Mouse (Mus musculus) lung, postnatal 25 days (tissue): Measurements from ENCODE around the gene Usp33.

Experiments
- DNase-seq: peaks from one replicate; pipeline ENCODE4 v3.0.0; 2022; ENCODE audit warnings: low spot score

Gene Usp33

DNA sequence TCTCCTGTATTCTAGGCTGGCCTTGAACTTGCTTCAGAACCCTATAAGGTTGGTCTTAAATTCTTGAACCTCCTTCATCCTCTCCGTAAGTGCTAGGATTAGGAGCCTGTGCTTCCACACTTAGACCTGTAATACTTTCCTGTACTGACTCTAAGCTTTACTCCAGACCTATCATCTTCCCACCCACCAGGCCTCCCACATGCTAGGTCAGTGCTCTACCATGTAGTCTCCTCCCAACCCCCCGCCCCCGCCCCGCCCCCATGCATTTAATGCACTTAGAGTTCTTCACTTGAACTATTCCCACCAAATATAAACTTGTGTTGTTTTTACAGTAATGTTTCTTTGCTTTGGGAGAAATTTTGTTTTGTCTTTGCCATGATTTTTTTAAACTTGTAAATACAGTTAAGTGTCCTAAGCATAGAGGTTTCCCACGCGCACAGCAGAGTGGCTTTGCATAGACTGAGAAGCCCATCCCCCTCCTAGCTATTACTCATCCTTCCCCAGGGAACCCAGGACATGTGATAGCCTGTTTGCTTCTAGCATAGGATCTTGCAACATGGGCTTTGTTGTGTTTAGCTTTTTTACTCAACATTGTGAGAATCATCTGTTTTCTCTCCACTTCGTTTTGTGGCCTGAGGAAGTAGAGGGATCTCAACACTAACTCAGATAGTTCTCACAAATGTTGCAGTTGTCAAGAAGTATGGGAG is 55.8 kb downstream of the Usp33 start:
- DNase-seq = peak; percentile 58

DNA sequence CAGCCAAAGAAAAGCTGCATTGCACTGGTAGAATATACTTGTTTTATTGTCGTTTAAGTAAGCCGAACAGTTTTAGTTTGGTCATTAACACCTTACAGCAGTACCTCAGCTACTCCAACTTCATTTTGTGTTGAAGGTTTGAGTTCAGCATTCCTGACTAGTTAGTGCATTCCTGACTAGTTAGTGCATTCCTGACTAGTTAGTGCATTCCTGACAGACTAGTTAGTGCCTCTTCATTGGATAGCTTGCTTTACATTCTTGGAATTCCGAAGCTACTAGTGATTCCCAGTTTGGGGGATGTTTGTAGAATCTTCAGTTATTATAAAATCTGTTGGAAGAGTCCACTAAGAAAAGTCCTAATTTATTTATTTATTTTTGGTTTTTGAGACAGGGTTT is 56.4 kb downstream of the Usp33 start:
- no peak for DNase-seq

DNA sequence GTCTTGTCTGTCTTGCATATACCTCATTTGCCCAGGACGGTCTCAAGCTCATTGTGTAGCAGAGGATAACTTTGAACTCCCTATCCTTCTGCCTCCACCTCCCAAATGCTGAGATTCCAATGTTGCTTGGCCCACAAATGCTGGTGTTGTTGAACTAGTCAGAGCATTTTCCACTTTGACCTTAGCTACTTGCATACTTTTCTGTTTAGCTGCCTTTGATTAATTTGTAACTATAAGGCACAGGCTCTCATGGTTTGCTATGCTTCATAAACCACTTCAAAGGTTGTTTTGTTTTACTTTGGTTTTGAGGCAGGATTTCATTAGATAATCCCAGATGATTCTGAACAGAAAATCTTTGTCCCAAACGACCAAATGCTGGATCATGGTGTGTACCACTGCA is 57.5 kb downstream of the Usp33 start:
- DNase-seq = no peak

DNA sequence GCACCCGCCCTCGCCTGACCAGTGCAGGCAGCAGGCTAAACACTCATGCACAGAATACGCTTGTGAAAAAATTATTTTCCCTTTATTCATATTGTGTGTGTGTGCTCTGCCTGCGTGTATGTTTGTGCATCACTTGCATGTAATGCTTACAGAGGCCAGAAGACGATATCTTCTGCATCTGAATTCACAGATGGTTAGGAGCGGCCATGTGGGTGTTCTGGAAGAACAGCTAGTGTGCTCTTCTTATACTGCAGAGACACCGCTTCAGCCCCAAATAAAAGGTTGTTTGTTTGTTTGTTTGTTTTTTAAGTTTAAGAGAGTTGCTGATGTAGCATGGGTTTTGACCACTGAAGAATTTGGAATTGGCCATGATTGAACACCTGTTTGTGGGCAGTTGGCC is 59.1 kb downstream of the Usp33 start:
- DNase-seq = no peak

DNA sequence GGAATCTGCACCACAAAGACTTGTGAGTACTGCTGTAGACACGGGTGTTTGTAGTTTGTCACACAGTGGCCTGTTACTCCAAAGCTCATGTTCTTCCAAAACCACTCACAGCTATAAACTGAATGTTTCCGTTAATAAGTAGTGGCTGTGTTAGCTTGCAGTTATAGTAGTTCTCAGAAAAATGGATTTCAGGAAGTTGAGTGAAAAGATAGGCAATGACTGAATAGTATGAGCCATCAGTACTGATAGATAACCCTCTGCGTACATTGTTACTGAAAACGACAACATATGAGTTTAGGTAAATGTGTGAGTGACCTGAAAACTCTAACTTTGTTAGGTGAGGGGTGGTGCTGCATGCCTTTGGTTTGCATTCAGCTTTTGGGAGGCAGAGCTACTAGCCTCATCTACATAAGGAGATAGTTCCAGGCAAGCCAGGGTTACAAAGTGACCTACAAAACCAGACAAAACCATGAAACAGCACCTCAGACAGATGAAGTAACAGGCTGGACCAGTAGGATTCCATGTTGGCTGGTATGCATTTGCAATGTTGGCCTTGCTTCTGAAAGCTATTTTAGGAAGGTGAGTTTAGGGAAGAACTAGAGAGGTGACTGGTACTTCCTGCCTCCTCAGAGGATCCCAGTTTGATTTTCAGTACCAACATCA is 59.8 kb downstream of the Usp33 start:
- no peak for DNase-seq

DNA sequence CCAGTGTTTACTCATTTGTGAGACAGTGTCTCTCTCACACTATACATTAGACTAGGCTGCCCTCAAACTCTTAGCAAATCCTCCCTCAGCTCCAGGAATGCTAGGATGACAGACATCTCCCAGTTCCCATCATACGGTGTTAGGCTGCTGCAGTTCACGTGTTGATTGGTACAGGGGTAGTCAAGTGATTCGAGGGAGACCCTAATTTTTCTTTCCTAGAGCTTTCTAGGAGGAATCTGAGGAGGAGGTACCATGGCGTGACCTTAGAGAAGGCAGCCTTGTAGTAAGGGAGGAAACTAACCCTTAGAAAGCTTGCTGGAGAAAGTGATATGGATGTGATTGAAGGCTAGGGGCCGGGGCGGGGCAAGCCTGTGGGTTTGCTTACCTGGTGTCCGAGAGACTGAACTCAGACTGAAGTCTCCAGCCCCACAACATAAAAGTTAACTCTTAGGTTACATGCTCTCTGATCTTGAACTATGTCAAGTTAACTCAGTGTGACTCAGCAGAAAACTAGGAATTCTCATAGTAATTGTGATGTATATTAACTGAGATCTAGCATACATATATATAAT is 64.8 kb downstream of the Usp33 start:
- no peak for DNase-seq

DNA sequence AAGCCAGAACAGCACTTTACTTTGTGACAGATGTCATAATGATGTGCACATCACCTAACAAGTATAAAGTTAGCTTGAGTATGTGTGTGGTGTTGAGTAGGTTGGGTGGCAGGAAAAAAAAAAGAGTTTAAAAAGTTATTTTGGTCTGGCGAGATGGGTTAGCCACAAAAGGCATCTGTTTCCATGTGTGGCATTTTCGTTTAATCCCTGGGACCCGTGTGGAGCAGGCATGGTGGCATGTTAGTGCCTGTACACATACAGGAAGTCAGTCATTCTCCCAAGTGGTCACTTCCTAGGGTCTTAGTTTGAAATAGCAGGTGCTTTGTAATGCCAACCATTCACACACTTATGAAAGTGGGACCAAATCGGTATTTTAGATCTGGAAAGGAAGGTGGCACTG is 66.1 kb downstream of the Usp33 start:
- DNase-seq = no peak

DNA sequence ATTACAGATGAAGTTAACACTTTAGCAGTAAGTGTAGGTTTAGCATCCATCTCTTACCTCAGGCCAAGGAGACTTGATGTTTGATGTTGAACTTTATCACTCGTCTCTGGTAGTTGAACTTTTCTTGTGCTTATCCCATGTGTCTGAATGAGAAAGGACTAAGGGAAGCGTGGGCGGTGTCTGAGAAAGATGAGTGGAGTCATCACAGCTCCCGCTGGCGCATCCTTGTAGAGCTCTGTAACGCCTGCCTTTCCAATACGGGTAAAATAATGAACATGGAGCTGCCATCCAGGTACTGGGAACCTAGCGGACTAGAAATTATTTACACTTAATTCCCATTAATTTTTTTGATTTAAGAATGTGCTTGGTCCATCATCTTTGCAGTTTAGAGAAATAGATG is 82.6 kb downstream of the Usp33 start:
- no peak for DNase-seq

DNA sequence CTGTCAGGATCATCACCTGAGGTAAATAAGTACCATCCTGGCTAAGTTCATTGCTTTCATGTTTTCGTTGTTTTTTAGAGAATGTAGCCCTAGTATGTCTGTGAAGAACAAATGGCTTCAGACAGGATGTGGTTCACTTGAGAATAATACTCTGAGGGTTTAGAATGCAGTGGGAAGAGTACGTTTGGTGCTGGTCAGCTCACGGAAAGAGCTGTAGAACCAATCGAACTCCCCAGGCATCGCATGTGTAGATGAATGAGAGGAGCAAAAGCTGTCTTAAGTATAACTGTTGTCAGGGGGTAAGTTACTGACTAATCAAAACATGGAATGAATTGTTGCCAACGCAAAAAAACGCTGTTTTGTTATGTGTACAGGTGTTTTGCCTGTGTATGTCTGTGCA is 86.4 kb downstream of the Usp33 start:
- DNase-seq = no peak

DNA sequence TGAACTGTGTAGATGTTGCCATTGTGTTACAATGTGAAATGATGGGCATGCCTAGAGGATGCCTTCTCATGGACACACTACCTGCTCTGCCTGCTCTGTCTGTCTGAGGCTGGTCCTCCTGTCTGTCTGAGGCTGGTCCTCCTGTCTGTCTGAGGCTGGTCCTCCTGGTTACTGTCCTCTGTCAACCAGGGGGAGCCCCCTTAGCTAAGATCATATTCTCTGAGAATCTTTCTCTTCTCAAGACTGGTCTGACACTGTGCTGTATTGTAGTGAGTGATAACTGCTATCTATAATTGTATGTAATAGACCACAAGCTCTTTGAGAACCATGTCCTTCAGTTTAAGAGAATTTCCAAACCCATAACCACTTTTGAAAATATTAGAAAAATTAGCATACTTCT is 89.3 kb downstream of the Usp33 start:
- no peak for DNase-seq

DNA sequence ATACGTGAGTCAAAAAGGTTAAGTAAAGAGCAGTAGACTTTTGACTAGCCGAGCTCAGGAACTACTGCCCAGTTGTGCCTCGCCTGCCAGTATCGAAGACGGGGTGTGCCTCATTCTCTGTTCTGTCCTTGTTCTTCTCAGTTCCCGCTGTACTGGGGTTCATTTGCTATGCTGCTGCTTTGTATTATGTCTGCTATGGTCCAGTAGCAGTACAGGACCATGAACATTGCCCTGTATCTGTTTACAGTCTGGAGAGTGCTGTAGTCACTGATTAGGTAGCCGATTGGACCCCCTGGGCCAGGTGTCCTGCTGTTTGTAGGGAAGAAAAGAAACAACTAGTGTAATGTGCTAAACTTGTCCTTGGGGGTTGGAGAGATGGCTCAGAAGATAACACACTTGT is 91.8 kb downstream of the Usp33 start:
- DNase-seq = no peak

DNA sequence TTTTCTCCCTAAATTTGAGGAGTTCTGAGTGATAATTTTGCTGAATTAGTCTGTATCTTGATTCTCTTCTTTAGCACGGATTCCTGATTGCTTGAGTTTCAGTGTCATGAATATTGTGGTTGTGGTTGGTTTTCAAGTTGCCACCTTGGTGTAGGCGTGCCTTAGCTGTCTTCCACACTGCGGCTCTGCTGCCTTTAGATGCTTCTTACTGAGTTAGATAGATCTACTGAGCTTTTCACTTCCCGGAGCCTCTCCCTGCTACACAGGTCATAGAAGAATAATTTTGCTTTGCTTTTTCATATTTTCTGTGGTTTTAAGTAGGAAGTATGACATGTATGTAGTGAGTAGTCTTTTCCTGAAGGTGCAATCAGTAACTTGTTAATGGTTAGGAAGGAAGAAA is 96.5 kb downstream of the Usp33 start:
- DNase-seq = no peak
